ENCODE assay signal across 23 mouse cellular contexts in genomic region chr13:29751201-29751600, GRCm38 (mm10).
DNase-seq lines count a peak whose midpoint lies in the region; ATAC-seq and TF ChIP-seq lines count a peak whose summit lies in the region.
"Had no signal": no experiment of that assay in that cellular context is flagged by ENCODE, and none has a peak within 500 bp of the region (broad histone marks: within the 10 kb centered on the region; RNA-seq: fewer than 3 reads in every experiment).

No protein-coding gene starts in this region.

- no peaks in the 10 kb centered on the region for H3K36me3 ChIP-seq in heart, embryonic 11.5 days (ENCODE audit: control insufficient read depth, insufficient read depth, low read length)
- no peaks in the 10 kb centered on the region for H3K36me3 ChIP-seq in midbrain, postnatal 0 days (ENCODE audit: insufficient read depth, low read length)
- no peaks in the 10 kb centered on the region for H3K36me3 ChIP-seq in midbrain, embryonic 16.5 days (ENCODE audit: control insufficient read depth, insufficient read depth, low read length)
- H3K36me3 ChIP-seq: embryonic facial prominence, embryonic 10.5 days; embryonic facial prominence, embryonic 12.5 days; forebrain, embryonic 15.5 days had no signal

- DNase-seq in cerebellum, postnatal 10 days = peak; percentile 69 to 74
- no peak for DNase-seq in cerebellum, adult 11 months
- peak; percentile 67 for DNase-seq in heart, adult 11 months
- peak; percentile 5 for DNase-seq in midbrain, postnatal 0 days (ENCODE audit: low spot score)
- DNase-seq: adrenal gland, adult 8-10 months; adrenal gland, postnatal 14 days; adrenal gland, postnatal 36 days; B cell, adult 2 months; cerebellum, adult 18-20 months; cerebellum, adult 9-10 months; cerebellum, postnatal 25 days; forebrain, postnatal 0 days had no signal

- WGBS in heart, embryonic 11.5 days (ENCODE audit: insufficient replicate concordance) = 94% methylated on average over 5 of the region's 5 CpGs
- WGBS in midbrain, postnatal 0 days = 87% methylated on average over 5 of the region's 5 CpGs
- 93% methylated on average over 5 of the region's 5 CpGs for WGBS in midbrain, embryonic 16.5 days

- no peak overlapping the region for H3K27ac ChIP-seq in heart, embryonic 11.5 days (ENCODE audit: low read depth, low read length)
- H3K27ac ChIP-seq in midbrain, postnatal 0 days (ENCODE audit: low read depth, low read length) = no peak overlapping the region
- no peak overlapping the region for H3K27ac ChIP-seq in midbrain, embryonic 16.5 days (ENCODE audit: low read length)
- H3K27ac ChIP-seq: embryonic facial prominence, embryonic 10.5 days; embryonic facial prominence, embryonic 12.5 days; forebrain, embryonic 13.5 days; forebrain, embryonic 15.5 days had no signal

- no peaks in the 10 kb centered on the region for H3K27me3 ChIP-seq in heart, embryonic 11.5 days (ENCODE audit: control insufficient read depth, insufficient read depth, low read length)
- H3K27me3 ChIP-seq in midbrain, postnatal 0 days (ENCODE audit: insufficient read depth, low read length) = no peaks in the 10 kb centered on the region
- H3K27me3 ChIP-seq in midbrain, embryonic 16.5 days (ENCODE audit: control insufficient read depth, insufficient read depth, low read depth, low read length) = no peaks in the 10 kb centered on the region
- H3K27me3 ChIP-seq: CH12.LX; embryonic facial prominence, embryonic 12.5 days; forebrain, embryonic 13.5 days; forebrain, embryonic 15.5 days; Patski had no signal

- no peaks in the 10 kb centered on the region for H3K9me3 ChIP-seq in heart, embryonic 11.5 days (replicated peaks; ENCODE audit: control insufficient read depth, low read length)
- no peaks in the 10 kb centered on the region for H3K9me3 ChIP-seq in midbrain, postnatal 0 days (ENCODE audit: low read length)
- H3K9me3 ChIP-seq in midbrain, embryonic 16.5 days (replicated peaks; ENCODE audit: control insufficient read depth, low read length, poor library complexity, severe bottlenecking) = no peaks in the 10 kb centered on the region
- H3K9me3 ChIP-seq: embryonic facial prominence, embryonic 10.5 days; embryonic facial prominence, embryonic 12.5 days; forebrain, embryonic 13.5 days; forebrain, embryonic 15.5 days; G1E had no signal

- H3K9ac ChIP-seq in heart, embryonic 11.5 days (ENCODE audit: low read depth, low read length) = no peak overlapping the region
- H3K9ac ChIP-seq in midbrain, postnatal 0 days (replicated peaks; ENCODE audit: low read length, poor library complexity, severe bottlenecking) = no peak overlapping the region
- no peak overlapping the region for H3K9ac ChIP-seq in midbrain, embryonic 16.5 days (ENCODE audit: low read depth, low read length)
- H3K9ac ChIP-seq: embryonic facial prominence, embryonic 12.5 days; forebrain, embryonic 13.5 days; forebrain, embryonic 15.5 days; forebrain, postnatal 0 days had no signal

- H3K4me1 ChIP-seq in heart, embryonic 11.5 days (ENCODE audit: control insufficient read depth, insufficient read depth, low read length) = peaks cover 2% of the 10 kb centered on the region; the same call in 1 of the 2 replicates
- no peaks in the 10 kb centered on the region for H3K4me1 ChIP-seq in midbrain, postnatal 0 days (ENCODE audit: insufficient read depth, low read length)
- H3K4me1 ChIP-seq in midbrain, embryonic 16.5 days (ENCODE audit: control insufficient read depth, insufficient read depth, low read length) = no peaks in the 10 kb centered on the region

- H3K4me2 ChIP-seq in heart, embryonic 11.5 days = no peak overlapping the region
- H3K4me2 ChIP-seq in midbrain, postnatal 0 days (ENCODE audit: low read depth, low read length, poor library complexity, severe bottlenecking) = no peak overlapping the region
- H3K4me2 ChIP-seq in midbrain, embryonic 16.5 days (ENCODE audit: low read length) = no peak overlapping the region
- H3K4me2 ChIP-seq: embryonic facial prominence, embryonic 12.5 days; forebrain, embryonic 13.5 days; forebrain, embryonic 15.5 days had no signal

- H3K4me3 ChIP-seq in heart, embryonic 11.5 days (ENCODE audit: low read depth, low read length) = no peak overlapping the region
- no peak overlapping the region for H3K4me3 ChIP-seq in midbrain, postnatal 0 days (ENCODE audit: low read depth, low read length)
- H3K4me3 ChIP-seq in midbrain, embryonic 16.5 days (ENCODE audit: low read depth, low read length) = no peak overlapping the region
- H3K4me3 ChIP-seq: embryonic facial prominence, embryonic 10.5 days; embryonic facial prominence, embryonic 12.5 days; forebrain, embryonic 13.5 days; forebrain, embryonic 15.5 days had no signal

- TF ChIP-seq CTCF in midbrain, postnatal 0 days (IDR thresholded peaks at IDR 0.05) = no peak

- ATAC-seq in heart, embryonic 11.5 days (replicated peaks; ENCODE audit: insufficient number of reproducible peaks, low FRiP score, low TSS enrichment) = no peak
- no peak for ATAC-seq in midbrain, postnatal 0 days (ENCODE audit: low FRiP score)
- ATAC-seq in midbrain, embryonic 16.5 days = no peak
- ATAC-seq: activated CD4-positive, CD25-positive, alpha-beta regulatory T cell, adult 4 months; CD4-positive, CD25-positive, alpha-beta regulatory T cell, adult 4 months; forebrain, embryonic 13.5 days; forebrain, embryonic 15.5 days; forebrain, postnatal 0 days; Patski had no signal
